Mouse (Mus musculus): ENCODE results near the gene Kcna4. TPM values are rescaled to one million over a fixed set of nuclear protein-coding genes. Genes with fewer than 3 reads are reported as not detected.

The Kcna4 gene
- 0.22 and 0.41 TPM in 2 replicates for polyA plus RNA-seq (2014; fragmentation: Nextera tagmentation; extraction: Ambion mirVana)

- Histone ChIP-seq H3K4me3 (ENCODE audit: low read depth, low read length) (peak within 1 kb of the TSS; percentile 37), H3K27me3 (ENCODE audit: insufficient read depth, low read length) (peaks cover 9% of the 10 kb centered on the region; the same call in 1 of the 2 replicates), H3K27ac (ENCODE audit: low read depth) (no peak within 1 kb of the TSS), H3K9me3 (ENCODE audit: low read depth, low read length) (no peaks in the 10 kb centered on the region), H3K9ac (no peak within 1 kb of the TSS), H3K4me2 (peak within 1 kb of the TSS; percentile 67), H3K36me3 (ENCODE audit: insufficient read depth) (no peaks in the 10 kb centered on the region), H3K4me1 (ENCODE audit: insufficient read depth) (peaks cover 5% of the 10 kb centered on the region; the same call in 1 of the 2 replicates)
- ATAC-seq (ENCODE audit: insufficient read depth) (peak; percentile 99), DNase-seq (peak; percentile 72)
- TF ChIP-seq CTCF (IDR thresholded peaks at IDR 0.05; ENCODE audit: low read depth), result no peak
- 4% methylated on average over 24 of the region's 24 CpGs for WGBS
Measured at GRCm38 (mm10) chr2:107289990-107290696, at the start of gene Kcna4. Gene Kcna4 (plus strand): TSS chr2:107290639.

- H3K27ac ChIP-seq (ENCODE audit: low read depth), result no peak overlapping the region
- H3K9me3 ChIP-seq (ENCODE audit: low read depth, low read length), result no peaks in the 10 kb centered on the region
- no peak overlapping the region for H3K9ac ChIP-seq
- H3K4me1 ChIP-seq (ENCODE audit: insufficient read depth), result no peaks in the 10 kb centered on the region
- TF ChIP-seq CTCF (IDR thresholded peaks at IDR 0.05; ENCODE audit: low read depth), result no peak
- 60% methylated on average over 3 of the region's 3 CpGs for WGBS
- ATAC-seq (ENCODE audit: insufficient read depth), result no peak
- peak; percentile 69 for DNase-seq
- no peak overlapping the region for H3K4me2 ChIP-seq
- no peak overlapping the region for H3K4me3 ChIP-seq (ENCODE audit: low read depth, low read length)
- no peaks in the 10 kb centered on the region for H3K36me3 ChIP-seq (ENCODE audit: insufficient read depth)
- no peaks in the 10 kb centered on the region for H3K27me3 ChIP-seq (ENCODE audit: insufficient read depth, low read length)
Measured at GRCm38 (mm10) chr2:107258091-107258490, 32.3 kb upstream of the Kcna4 start.

- DNase-seq (no peak), ATAC-seq (ENCODE audit: insufficient read depth) (no peak)
- no peak for TF ChIP-seq CTCF (IDR thresholded peaks at IDR 0.05; ENCODE audit: low read depth)
- H3K9me3 ChIP-seq (ENCODE audit: low read depth, low read length), result no peaks in the 10 kb centered on the region
- no peak overlapping the region for H3K9ac ChIP-seq
- H3K36me3 ChIP-seq (ENCODE audit: insufficient read depth), result no peaks in the 10 kb centered on the region
- 64% methylated on average over 2 of the region's 2 CpGs for WGBS
- H3K4me3 ChIP-seq (ENCODE audit: low read depth, low read length), result no peak overlapping the region
- no peak overlapping the region for H3K27ac ChIP-seq (ENCODE audit: low read depth)
- no peaks in the 10 kb centered on the region for H3K27me3 ChIP-seq (ENCODE audit: insufficient read depth, low read length)
- no peaks in the 10 kb centered on the region for H3K4me1 ChIP-seq (ENCODE audit: insufficient read depth)
- no peak overlapping the region for H3K4me2 ChIP-seq
Measured at GRCm38 (mm10) chr2:107266251-107266650, 24.2 kb upstream of the Kcna4 start.

- WGBS, result 78% methylated on average over 3 of the region's 3 CpGs
- TF ChIP-seq CTCF (IDR thresholded peaks at IDR 0.05; ENCODE audit: low read depth), result no peak
- Histone ChIP-seq H3K27ac (ENCODE audit: low read depth) (no peak overlapping the region), H3K4me3 (ENCODE audit: low read depth, low read length) (no peak overlapping the region), H3K4me2 (no peak overlapping the region), H3K36me3 (ENCODE audit: insufficient read depth) (no peaks in the 10 kb centered on the region), H3K9me3 (ENCODE audit: low read depth, low read length) (no peaks in the 10 kb centered on the region), H3K27me3 (ENCODE audit: insufficient read depth, low read length) (no peaks in the 10 kb centered on the region), H3K9ac (no peak overlapping the region), H3K4me1 (ENCODE audit: insufficient read depth) (no peaks in the 10 kb centered on the region)
- DNase-seq, result no peak
- no peak for ATAC-seq (ENCODE audit: insufficient read depth)
Measured at GRCm38 (mm10) chr2:107270050-107270449, 20.4 kb upstream of the Kcna4 start.

GRCm38 (mm10) chr2:107290697-107291019, 219 bp downstream of the Kcna4 start:
- Histone ChIP-seq H3K36me3 (ENCODE audit: insufficient read depth) (no peaks in the 10 kb centered on the region), H3K4me2 (peak overlapping the region; percentile 67), H3K9ac (no peak overlapping the region), H3K4me1 (ENCODE audit: insufficient read depth) (peaks cover 5% of the 10 kb centered on the region; the same call in 1 of the 2 replicates), H3K27ac (ENCODE audit: low read depth) (no peak overlapping the region), H3K9me3 (ENCODE audit: low read depth, low read length) (no peaks in the 10 kb centered on the region), H3K27me3 (ENCODE audit: insufficient read depth, low read length) (peaks cover 9% of the 10 kb centered on the region; the same call in 1 of the 2 replicates), H3K4me3 (ENCODE audit: low read depth, low read length) (peak overlapping the region; percentile 37)
- under 1% methylated on average over 12 of the region's 12 CpGs for WGBS
- DNase-seq (no peak), ATAC-seq (ENCODE audit: insufficient read depth) (peak; percentile 64; the same call in 1 of the 2 replicates)
- no peak for TF ChIP-seq CTCF (IDR thresholded peaks at IDR 0.05; ENCODE audit: low read depth)

- 8% methylated on average over 16 of the region's 16 CpGs for WGBS
- peaks cover 5% of the 10 kb centered on the region; the same call in 1 of the 2 replicates for H3K4me1 ChIP-seq (ENCODE audit: insufficient read depth)
Measured at GRCm38 (mm10) chr2:107291142-107291541, 703 bp downstream of the Kcna4 start.

GRCm38 (mm10) chr2:107294521-107294920, 4.1 kb downstream of the Kcna4 start:
- Histone ChIP-seq H3K27ac (ENCODE audit: low read depth) (no peak overlapping the region), H3K9me3 (ENCODE audit: low read depth, low read length) (no peaks in the 10 kb centered on the region), H3K9ac (no peak overlapping the region), H3K36me3 (ENCODE audit: insufficient read depth) (no peaks in the 10 kb centered on the region), H3K4me3 (ENCODE audit: low read depth, low read length) (no peak overlapping the region), H3K27me3 (ENCODE audit: insufficient read depth, low read length) (peaks cover 9% of the 10 kb centered on the region; the same call in 1 of the 2 replicates), H3K4me1 (ENCODE audit: insufficient read depth) (peaks cover 5% of the 10 kb centered on the region; the same call in 1 of the 2 replicates), H3K4me2 (no peak overlapping the region)
- TF ChIP-seq CTCF (IDR thresholded peaks at IDR 0.05; ENCODE audit: low read depth), result no peak
- ATAC-seq (ENCODE audit: insufficient read depth) (no peak), DNase-seq (no peak)
- 83% methylated on average over 7 of the region's 7 CpGs for WGBS

More at GRCm38 (mm10) chr2:107291142-107291541, 703 bp downstream of the Kcna4 start:
- H3K4me3 ChIP-seq (ENCODE audit: low read depth, low read length), result peak overlapping the region; percentile 37
- no peaks in the 10 kb centered on the region for H3K9me3 ChIP-seq (ENCODE audit: low read depth, low read length)
- H3K27ac ChIP-seq (ENCODE audit: low read depth), result no peak overlapping the region
- TF ChIP-seq CTCF (IDR thresholded peaks at IDR 0.05; ENCODE audit: low read depth), result no peak
- peak; percentile 4 for DNase-seq
- no peaks in the 10 kb centered on the region for H3K36me3 ChIP-seq (ENCODE audit: insufficient read depth)
- peak overlapping the region; percentile 67 for H3K4me2 ChIP-seq
- H3K27me3 ChIP-seq (ENCODE audit: insufficient read depth, low read length), result peaks cover 9% of the 10 kb centered on the region; the same call in 1 of the 2 replicates
- ATAC-seq (ENCODE audit: insufficient read depth), result no peak
- no peak overlapping the region for H3K9ac ChIP-seq

Measured in lung, embryonic 14.5 days (tissue).